Comparison of ENCODE assay signal across 22 mouse cellular contexts in the genomic region with DNA sequence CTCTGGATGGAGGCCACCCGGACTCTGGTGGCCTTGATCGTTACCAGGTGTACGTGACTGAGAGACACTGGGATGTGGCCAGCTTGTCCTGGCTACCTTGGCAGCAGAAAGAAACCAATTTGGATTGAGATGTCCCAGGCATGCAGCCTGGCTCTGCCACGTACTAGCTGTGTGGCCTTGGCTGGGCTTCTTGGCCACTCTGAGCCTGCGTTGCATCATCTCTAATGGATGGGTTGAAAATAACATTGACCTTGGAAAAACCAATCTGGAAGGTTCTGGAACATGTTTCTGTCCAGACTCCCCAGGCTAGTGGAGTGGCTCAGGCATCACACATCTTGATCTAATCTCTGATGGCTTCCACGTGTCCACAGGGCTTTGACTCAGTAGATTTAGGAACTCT.
"Had no signal": no experiment of that assay in that cellular context is flagged by ENCODE, and none has a peak within 500 bp of the region (broad histone marks: within the 10 kb centered on the region; RNA-seq: fewer than 3 reads in every experiment).

No protein-coding gene starts in this region.

- DNase-seq: kidney, adult 8-10 months; kidney, postnatal 10 days; kidney, postnatal 36 days; left cerebral cortex, postnatal 4 days; lung, adult 18-20 months; lung, postnatal 10 days; lung, postnatal 36 days; right cerebral cortex, postnatal 4 days; spleen, adult 18-20 months; thymus, postnatal 25 days had no signal

- H3K4me3 ChIP-seq: kidney, embryonic 15.5 days; limb, embryonic 12.5 days; limb, embryonic 15.5 days; lung, embryonic 15.5 days; megakaryocyte, embryonic 14.5 days; midbrain, embryonic 10.5 days; midbrain, embryonic 13.5 days; myocyte; neural tube, embryonic 13.5 days; stomach, embryonic 15.5 days had no signal

- H3K9ac ChIP-seq: kidney, embryonic 15.5 days; limb, embryonic 12.5 days; limb, embryonic 15.5 days; liver, embryonic 14.5 days; lung, embryonic 15.5 days; midbrain, embryonic 13.5 days; neural tube, embryonic 13.5 days; stomach, embryonic 15.5 days had no signal

- H3K4me1 ChIP-seq: kidney, embryonic 15.5 days; limb, embryonic 12.5 days; limb, embryonic 15.5 days; lung, embryonic 15.5 days; midbrain, embryonic 10.5 days; midbrain, embryonic 13.5 days; neural tube, embryonic 13.5 days; stomach, embryonic 15.5 days had no signal

- H3K4me2 ChIP-seq: kidney, embryonic 15.5 days; limb, embryonic 12.5 days; limb, embryonic 15.5 days; lung, embryonic 15.5 days; midbrain, embryonic 13.5 days; neural tube, embryonic 13.5 days; stomach, embryonic 15.5 days had no signal

- H3K27me3 ChIP-seq: kidney, embryonic 15.5 days; lung, embryonic 15.5 days; midbrain, embryonic 13.5 days; neural tube, embryonic 13.5 days; stomach, embryonic 15.5 days had no signal

- H3K9me3 ChIP-seq: kidney, embryonic 15.5 days; limb, embryonic 12.5 days; limb, embryonic 15.5 days; lung, embryonic 15.5 days; midbrain, embryonic 10.5 days; midbrain, embryonic 13.5 days; neural tube, embryonic 13.5 days; stomach, embryonic 15.5 days had no signal

- H3K36me3 ChIP-seq: kidney, embryonic 15.5 days; limb, embryonic 12.5 days; limb, embryonic 15.5 days; lung, embryonic 15.5 days; midbrain, embryonic 10.5 days; midbrain, embryonic 13.5 days; neural tube, embryonic 13.5 days; stomach, embryonic 15.5 days had no signal

- H3K27ac ChIP-seq: kidney, embryonic 15.5 days; limb, embryonic 12.5 days; limb, embryonic 15.5 days; liver, embryonic 14.5 days; lung, embryonic 15.5 days; midbrain, embryonic 10.5 days; midbrain, embryonic 13.5 days; neural tube, embryonic 13.5 days; stomach, embryonic 15.5 days had no signal

- ATAC-seq: midbrain, embryonic 13.5 days; midbrain, embryonic 16.5 days had no signal
